Mouse (Mus musculus): ENCODE data around the gene Cd5l.

Gene Cd5l

GRCm38 (mm10) chr3:87401321-87401720 is 43.6 kb downstream of the Cd5l start:
- in situ Hi-C loops (cut with MboI, MseI), result loop anchor here (5.0 kb wide), 1 partner anchor 64 kb away; no protein-coding TSS in a partner anchor

DNA sequence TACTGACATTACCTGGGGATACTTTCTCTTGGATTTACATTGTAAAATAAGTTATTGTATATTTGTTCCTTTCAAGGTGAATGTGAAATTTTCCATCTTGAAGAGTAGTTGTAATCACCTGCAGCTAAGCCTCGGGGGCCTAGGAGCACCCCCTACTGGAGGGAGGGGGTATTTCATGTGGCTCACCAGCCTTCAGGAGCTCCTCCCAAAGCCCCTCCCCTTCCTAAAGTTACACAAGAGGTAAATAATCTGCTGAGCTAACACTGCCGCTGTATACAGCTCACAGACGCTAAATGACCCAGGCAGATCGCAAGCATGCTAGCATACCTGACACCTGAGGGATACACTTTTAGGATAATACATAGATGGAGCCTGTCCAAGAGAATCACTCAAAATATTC is 50.5 kb downstream of the Cd5l start:
- in situ Hi-C loops (cut with MboI, MseI), result no loop called here

GRCm38 (mm10) chr3:87409196-87409935 is 51.7 kb downstream of the Cd5l start:
- in situ Hi-C loops (cut with MboI, MseI), result no loop called here

DNA sequence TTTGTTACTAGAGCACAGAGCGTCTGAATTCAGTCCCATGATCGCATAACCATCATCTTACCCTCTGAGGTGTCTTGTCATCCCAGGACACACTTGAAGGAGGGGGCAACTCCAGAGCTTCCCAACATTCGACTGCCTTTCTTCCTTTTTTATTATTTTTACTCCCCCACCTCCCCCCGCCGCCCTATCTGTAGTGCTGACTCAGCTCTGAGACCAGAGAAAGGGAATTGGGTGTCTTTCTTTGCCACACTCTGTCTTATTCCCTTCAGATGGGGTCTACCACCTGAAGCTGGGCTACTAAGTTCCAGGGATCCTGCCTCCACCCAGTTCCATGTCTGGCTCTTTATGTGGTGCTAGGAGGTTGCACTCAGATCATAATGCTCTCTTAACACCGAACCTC is 52.9 kb downstream of the Cd5l start:
- in situ Hi-C loops (cut with MboI, MseI), result loop anchor here (5.0 kb wide), 1 partner anchor 92 kb away; no protein-coding TSS in a partner anchor

- in situ Hi-C loops (cut with MboI, MseI), result loop anchor here (5.0 kb wide), 1 partner anchor 91 kb away; no protein-coding TSS in a partner anchor
These were observed 53.5 kb downstream of the Cd5l start for GRCm38 (mm10) chr3:87411150-87411549.

- in situ Hi-C loops (cut with MboI, MseI), result no loop called here
These were observed 63.0 kb downstream of the Cd5l start for GRCm38 (mm10) chr3:87420645-87421044.

Data from T-helper 1 cell (primary cell).